Mouse (Mus musculus) lung, postnatal 0 days (tissue): Measurements from ENCODE around the gene Tmem108. TPM values are rescaled to one million over a fixed set of nuclear protein-coding genes. Genes with fewer than 3 reads are reported as not detected.

ENCODE experiments used
- ATAC-seq: fragments of 200-750 bp; cut with Nextera tagmentation; 2 replicates; pipeline ENCODE4 v1.8.0; 2017; ENCODE audit warnings: moderate library complexity
- DNase-seq: peaks from one replicate; pipeline ENCODE4 v3.0.0-alpha.2; 2016; ENCODE audit warnings: low spot score
- H3K27ac ChIP-seq: fragments of 300-500 bp; sonication (generic); 2 replicates; pipeline ENCODE4 v1.5.1; 2014; ENCODE audit warnings: antibody characterized with exemption, mild to moderate bottlenecking, low read length, mixed read lengths
- H3K27me3 ChIP-seq: fragments of 300-500 bp; sonication (generic); replicated peaks from 2 replicates; pipeline ENCODE4 v1.6.1; 2014; ENCODE audit warnings: low read length, mixed read lengths; ENCODE audit not compliant: insufficient read depth
- H3K36me3 ChIP-seq: fragments of 300-500 bp; sonication (generic); 2 replicates; pipeline ENCODE4 v1.6.1; 2014; ENCODE audit warnings: low read length, mixed read lengths; ENCODE audit not compliant: insufficient read depth
- H3K4me1 ChIP-seq: fragments of 300-500 bp; sonication (generic); 2 replicates; pipeline ENCODE4 v1.6.1; 2014; ENCODE audit warnings: antibody characterized with exemption, low read depth, low read length, mixed read lengths; ENCODE audit not compliant: insufficient read depth
- H3K4me2 ChIP-seq: fragments of 300-500 bp; sonication (generic); replicated peaks from 2 replicates; pipeline ENCODE4 v1.6.1; 2014; ENCODE audit warnings: low read depth, mild to moderate bottlenecking, low read length, moderate library complexity, mixed read lengths
- H3K4me3 ChIP-seq: fragments of 300-500 bp; sonication (generic); 2 replicates; pipeline ENCODE4 v1.5.1; 2014; ENCODE audit warnings: low read depth, low read length
- H3K9ac ChIP-seq: fragments of 300-500 bp; sonication (generic); replicated peaks from 2 replicates; pipeline ENCODE4 v1.6.1; 2014; ENCODE audit warnings: low read depth, mild to moderate bottlenecking
- H3K9me3 ChIP-seq: fragments of 300-500 bp; sonication (generic); 2 replicates; pipeline ENCODE4 v1.6.1; 2016; ENCODE audit warnings: low read length, mixed read lengths
- CTCF ChIP-seq: IDR thresholded peaks from 2 replicates; pipeline ENCODE4 v1.5.1; 2016; ENCODE audit warnings: antibody characterized with exemption, mild to moderate bottlenecking
- EP300 ChIP-seq: IDR thresholded peaks from 2 replicates; pipeline ENCODE4 v1.6.1; 2016; ENCODE audit warnings: antibody characterized with exemption, mild to moderate bottlenecking, control low read depth
- WGBS: fragments of 180-500 bp; shearing (Covaris S2); extraction: QIAGEN DNeasy Blood & Tissue Kit; methylation state at CpG from one replicate; pipeline ENCODE4 v1.1.7; 2014; 5-methylcytosine and 5-hydroxymethylcytosine counted together
- polyA plus RNA-seq: library from polyadenylated mRNA; unstranded; fragments of >200 nt; fragmentation: Nextera tagmentation; extraction: Ambion mirVana; gene quantifications from 2 replicates; pipeline ENCODE4 v1.2.1, GENCODE M21; 2015

The Tmem108 gene
- polyA plus RNA-seq, 1 experiment from 2014 or later = 7.3 TPM

DNA sequence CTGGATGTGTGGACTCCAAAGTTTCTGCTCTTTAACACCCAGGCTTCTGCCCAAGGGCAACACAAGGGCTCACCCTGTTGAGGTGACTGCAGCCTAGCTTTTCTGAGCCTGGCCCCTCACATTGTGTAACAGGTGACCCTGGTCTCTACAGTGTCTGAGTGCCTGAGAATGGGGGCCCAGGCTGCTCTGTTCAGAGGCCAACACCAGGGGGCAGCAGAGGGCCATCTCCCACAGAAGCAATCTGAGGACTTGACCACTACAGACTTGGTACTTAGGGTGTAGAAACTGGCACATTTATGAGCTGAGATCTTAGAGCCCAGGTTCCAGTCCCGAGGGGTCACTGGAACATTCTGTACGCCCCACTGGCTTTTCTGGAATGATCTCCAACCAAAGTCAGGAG, 271.2 kb downstream of the Tmem108 start:
- ATAC-seq (peak; percentile 71), DNase-seq (peak; percentile 76)
- Histone ChIP-seq H3K4me1 (no peaks in the 10 kb centered on the region), H3K27me3 (no peaks in the 10 kb centered on the region), H3K4me2 (no peak overlapping the region), H3K9me3 (no peaks in the 10 kb centered on the region), H3K4me3 (no peak overlapping the region), H3K9ac (no peak overlapping the region), H3K36me3 (no peaks in the 10 kb centered on the region), H3K27ac (no peak overlapping the region)
- TF ChIP-seq CTCF (peak; percentile 97), EP300 (no peak)
- WGBS = 15% methylated on average over 2 of the region's 2 CpGs

- Histone ChIP-seq H3K27me3 (no peaks in the 10 kb centered on the region), H3K9me3 (no peaks in the 10 kb centered on the region), H3K4me3 (no peak overlapping the region), H3K36me3 (no peaks in the 10 kb centered on the region), H3K9ac (no peak overlapping the region), H3K4me1 (no peaks in the 10 kb centered on the region), H3K4me2 (no peak overlapping the region), H3K27ac (no peak overlapping the region)
- DNase-seq (no peak), ATAC-seq (no peak)
- WGBS = 79% methylated on average over 4 of the region's 4 CpGs
- TF ChIP-seq CTCF (no peak), EP300 (no peak)
These were observed 271.8 kb downstream of the Tmem108 start for GRCm38 (mm10) chr9:103489883-103490282.

DNA sequence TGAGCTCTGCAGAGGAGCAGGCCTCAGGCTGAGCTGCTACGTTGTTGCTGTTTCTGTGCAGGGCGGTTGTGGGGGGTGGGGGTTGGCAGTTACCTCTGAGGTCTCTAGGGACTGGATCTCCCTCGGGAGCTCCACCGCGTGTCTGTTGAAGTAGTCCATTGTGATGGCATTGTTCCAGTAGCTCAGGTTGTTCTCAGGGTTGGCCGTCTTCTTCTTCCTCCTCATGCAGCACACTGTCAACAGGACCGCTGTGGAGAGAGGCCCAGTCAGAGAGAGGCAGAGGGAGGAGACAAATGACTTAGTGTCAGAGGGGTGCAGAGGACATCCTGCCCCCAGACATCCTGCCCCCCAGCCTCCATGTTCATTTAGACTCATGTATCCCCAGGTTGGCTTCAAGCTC, 272.5 kb downstream of the Tmem108 start:
- ATAC-seq = no peak
- 43% methylated on average over 7 of the region's 7 CpGs for WGBS
- no peaks in the 10 kb centered on the region for H3K4me1 ChIP-seq

GRCm38 (mm10) chr9:103486262-103486661, 275.4 kb downstream of the Tmem108 start:
- no peak for ATAC-seq
- 63% methylated on average over 6 of the region's 6 CpGs for WGBS
- no peak overlapping the region for H3K27ac ChIP-seq

More for the DNA sequence above, 272.5 kb downstream of the Tmem108 start:
- Histone ChIP-seq H3K36me3 (no peaks in the 10 kb centered on the region), H3K4me2 (no peak overlapping the region), H3K9me3 (no peaks in the 10 kb centered on the region), H3K27me3 (no peaks in the 10 kb centered on the region), H3K9ac (no peak overlapping the region), H3K27ac (no peak overlapping the region), H3K4me3 (no peak overlapping the region)
- DNase-seq = no peak
- TF ChIP-seq EP300 (no peak), CTCF (no peak)

DNA sequence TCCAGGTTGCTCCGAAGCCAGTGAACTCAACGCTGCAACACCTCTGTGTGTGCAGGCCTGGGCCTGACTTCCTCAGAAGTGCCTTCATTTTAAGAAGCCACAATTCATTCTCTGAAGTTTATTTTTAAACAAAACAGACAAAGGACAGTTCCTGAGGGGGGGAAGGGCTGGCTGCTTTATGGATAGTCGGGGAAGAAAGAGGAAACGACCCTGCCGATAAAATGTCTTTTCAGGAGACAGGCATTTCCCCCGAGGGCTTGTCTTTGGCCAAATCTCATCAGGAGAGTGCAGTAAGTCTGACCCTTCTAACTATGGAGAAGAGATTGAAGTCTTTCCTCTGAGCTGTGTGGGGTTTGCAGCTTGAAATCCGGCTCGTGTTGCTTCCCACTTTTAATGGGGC, 276.0 kb downstream of the Tmem108 start:
- Histone ChIP-seq H3K4me2 (no peak overlapping the region; the same call in 1 of the 2 replicates), H3K9ac (no peak overlapping the region), H3K27ac (no peak overlapping the region), H3K27me3 (no peaks in the 10 kb centered on the region), H3K4me3 (no peak overlapping the region), H3K36me3 (no peaks in the 10 kb centered on the region), H3K9me3 (no peaks in the 10 kb centered on the region), H3K4me1 (no peaks in the 10 kb centered on the region)
- 0 out of 2 replicates have a peak, but pooled peaks have one; percentile 10 for TF ChIP-seq EP300
- no peak for TF ChIP-seq CTCF
- WGBS = 23% methylated on average over 8 of the region's 8 CpGs
- DNase-seq (no peak), ATAC-seq (no peak)

More at GRCm38 (mm10) chr9:103486262-103486661, 275.4 kb downstream of the Tmem108 start:
- TF ChIP-seq EP300 (no peak), CTCF (no peak)
- no peaks in the 10 kb centered on the region for H3K36me3 ChIP-seq
- no peaks in the 10 kb centered on the region for H3K4me1 ChIP-seq
- no peaks in the 10 kb centered on the region for H3K9me3 ChIP-seq
- H3K4me2 ChIP-seq = no peak overlapping the region
- no peak overlapping the region for H3K4me3 ChIP-seq
- DNase-seq = no peak
- no peak overlapping the region for H3K9ac ChIP-seq
- no peaks in the 10 kb centered on the region for H3K27me3 ChIP-seq

GRCm38 (mm10) chr9:103480603-103481220, 280.9 kb downstream of the Tmem108 start:
- H3K4me1 ChIP-seq = no peaks in the 10 kb centered on the region
- no peak overlapping the region for H3K4me2 ChIP-seq
- no peak overlapping the region for H3K9ac ChIP-seq
- DNase-seq (no peak), ATAC-seq (no peak)
- no peak for TF ChIP-seq CTCF
- TF ChIP-seq EP300 = no peak
- no peaks in the 10 kb centered on the region for H3K27me3 ChIP-seq
- no peak overlapping the region for H3K4me3 ChIP-seq
- WGBS = 38% methylated on average over 8 of the region's 8 CpGs
- no peak overlapping the region for H3K27ac ChIP-seq
- H3K36me3 ChIP-seq = no peaks in the 10 kb centered on the region
- H3K9me3 ChIP-seq = no peaks in the 10 kb centered on the region
